Mouse (Mus musculus): ENCODE measurements around the gene Clspn. TPM values are rescaled to one million over a fixed set of nuclear protein-coding genes. Genes with fewer than 3 reads are reported as not detected.

The Clspn gene
- polyA plus RNA-seq (2012; rRNA removed) = 0.88 and 1.1 TPM in 2 replicates

GRCm38 (mm10) chr4:126556809-126557711 is at the start of gene Clspn:
Gene Clspn (plus strand): TSS chr4:126556935.
- no peak for TF ChIP-seq CTCF (IDR thresholded peaks at IDR 0.05; ENCODE audit: extremely low read depth, insufficient read depth, insufficient read length, insufficient replicate concordance)
- no peak within 1 kb of the TSS for H3K27ac ChIP-seq (ENCODE audit: insufficient read depth, low read length)
- 1% methylated on average over 54 of the region's 54 CpGs for WGBS

GRCm38 (mm10) chr4:126508110-126508899 is 48.4 kb upstream of the Clspn start:
- DNase-seq (ENCODE audit: low read depth in 1 of 2, low spot score in 2 of 2) = no peak
- peaks cover 3% of the 10 kb centered on the region; the same call in 1 of the 2 replicates for H3K36me3 ChIP-seq (ENCODE audit: control insufficient read depth, insufficient read depth, low read length)
- H3K27ac ChIP-seq (ENCODE audit: insufficient read depth, low read length) = no peak overlapping the region
- 86% methylated on average over 14 of the region's 14 CpGs for WGBS
- no peaks in the 10 kb centered on the region for H3K27me3 ChIP-seq (ENCODE audit: control insufficient read depth, insufficient read depth, low read length)
- H3K4me1 ChIP-seq (ENCODE audit: control insufficient read depth, insufficient read depth, insufficient read length) = no peaks in the 10 kb centered on the region
- TF ChIP-seq POLR2A (IDR thresholded peaks at IDR 0.05; ENCODE audit: low read depth, low read length) = no peak
- no peak for TF ChIP-seq CTCF (IDR thresholded peaks at IDR 0.05; ENCODE audit: extremely low read depth, insufficient read depth, insufficient read length, insufficient replicate concordance)
- no peak overlapping the region for H3K4me3 ChIP-seq (ENCODE audit: extremely low read depth, insufficient read depth, insufficient read length)

More at GRCm38 (mm10) chr4:126556809-126557711, at the start of gene Clspn:
- no peaks in the 10 kb centered on the region for H3K36me3 ChIP-seq (ENCODE audit: control insufficient read depth, insufficient read depth, low read length)
- no peaks in the 10 kb centered on the region for H3K27me3 ChIP-seq (ENCODE audit: control insufficient read depth, insufficient read depth, low read length)
- no peaks in the 10 kb centered on the region; the same call in 1 of the 2 replicates for H3K4me1 ChIP-seq (ENCODE audit: control insufficient read depth, insufficient read depth, insufficient read length)
- peak within 1 kb of the TSS; percentile 62 for H3K4me3 ChIP-seq (ENCODE audit: extremely low read depth, insufficient read depth, insufficient read length)
- peak; percentile 70 to 87 for DNase-seq (ENCODE audit: low read depth in 1 of 2, low spot score in 2 of 2)

- DNase-seq (ENCODE audit: low read depth in 1 of 2, low spot score in 2 of 2) = no peak
- H3K36me3 ChIP-seq (ENCODE audit: control insufficient read depth, insufficient read depth, low read length) = peaks cover 3% of the 10 kb centered on the region; the same call in 1 of the 2 replicates
- WGBS = 89% methylated on average over 2 of the region's 2 CpGs
- H3K27me3 ChIP-seq (ENCODE audit: control insufficient read depth, insufficient read depth, low read length) = no peaks in the 10 kb centered on the region
- no peak overlapping the region for H3K4me3 ChIP-seq (ENCODE audit: extremely low read depth, insufficient read depth, insufficient read length)
- H3K4me1 ChIP-seq (ENCODE audit: control insufficient read depth, insufficient read depth, insufficient read length) = no peaks in the 10 kb centered on the region
- no peak overlapping the region for H3K27ac ChIP-seq (ENCODE audit: insufficient read depth, low read length)
- no peak for TF ChIP-seq CTCF (IDR thresholded peaks at IDR 0.05; ENCODE audit: extremely low read depth, insufficient read depth, insufficient read length, insufficient replicate concordance)
- no peak for TF ChIP-seq POLR2A (IDR thresholded peaks at IDR 0.05; ENCODE audit: low read depth, low read length)
Measured at GRCm38 (mm10) chr4:126509072-126509471, 47.7 kb upstream of the Clspn start.

- Histone ChIP-seq H3K4me3 (ENCODE audit: extremely low read depth, insufficient read depth, insufficient read length) (no peak overlapping the region), H3K27me3 (ENCODE audit: control insufficient read depth, insufficient read depth, low read length) (no peaks in the 10 kb centered on the region), H3K4me1 (ENCODE audit: control insufficient read depth, insufficient read depth, insufficient read length) (no peaks in the 10 kb centered on the region), H3K36me3 (ENCODE audit: control insufficient read depth, insufficient read depth, low read length) (peaks cover 3% of the 10 kb centered on the region; the same call in 1 of the 2 replicates), H3K27ac (ENCODE audit: insufficient read depth, low read length) (no peak overlapping the region)
- no peak for DNase-seq (ENCODE audit: low read depth in 1 of 2, low spot score in 2 of 2)
- 91% methylated on average over 5 of the region's 5 CpGs for WGBS
- TF ChIP-seq POLR2A (IDR thresholded peaks at IDR 0.05; ENCODE audit: low read depth, low read length) = no peak
- TF ChIP-seq CTCF (IDR thresholded peaks at IDR 0.05; ENCODE audit: extremely low read depth, insufficient read depth, insufficient read length, insufficient replicate concordance) = no peak
Measured at GRCm38 (mm10) chr4:126511013-126511412, 45.7 kb upstream of the Clspn start.

GRCm38 (mm10) chr4:126512308-126513066 is 44.2 kb upstream of the Clspn start:
- no peak for DNase-seq (ENCODE audit: low read depth in 1 of 2, low spot score in 2 of 2)
- H3K27me3 ChIP-seq (ENCODE audit: control insufficient read depth, insufficient read depth, low read length) = no peaks in the 10 kb centered on the region
- no peak for TF ChIP-seq POLR2A (IDR thresholded peaks at IDR 0.05; ENCODE audit: low read depth, low read length)
- TF ChIP-seq CTCF (IDR thresholded peaks at IDR 0.05; ENCODE audit: extremely low read depth, insufficient read depth, insufficient read length, insufficient replicate concordance) = no peak
- no peak overlapping the region for H3K4me3 ChIP-seq (ENCODE audit: extremely low read depth, insufficient read depth, insufficient read length)
- no peaks in the 10 kb centered on the region for H3K4me1 ChIP-seq (ENCODE audit: control insufficient read depth, insufficient read depth, insufficient read length)
- 88% methylated on average over 6 of the region's 6 CpGs for WGBS
- no peaks in the 10 kb centered on the region for H3K36me3 ChIP-seq (ENCODE audit: control insufficient read depth, insufficient read depth, low read length)
- H3K27ac ChIP-seq (ENCODE audit: insufficient read depth, low read length) = no peak overlapping the region

GRCm38 (mm10) chr4:126526164-126526563 is 30.6 kb upstream of the Clspn start:
- Histone ChIP-seq H3K4me3 (ENCODE audit: extremely low read depth, insufficient read depth, insufficient read length) (no peak overlapping the region), H3K36me3 (ENCODE audit: control insufficient read depth, insufficient read depth, low read length) (0 out of 2 replicates have a peak, but pooled peaks cover 2% of the 10 kb centered on the region), H3K27ac (ENCODE audit: insufficient read depth, low read length) (no peak overlapping the region), H3K4me1 (ENCODE audit: control insufficient read depth, insufficient read depth, insufficient read length) (no peaks in the 10 kb centered on the region), H3K27me3 (ENCODE audit: control insufficient read depth, insufficient read depth, low read length) (no peaks in the 10 kb centered on the region)
- DNase-seq (ENCODE audit: low read depth in 1 of 2, low spot score in 2 of 2) = no peak
- TF ChIP-seq POLR2A (IDR thresholded peaks at IDR 0.05; ENCODE audit: low read depth, low read length) (no peak), CTCF (IDR thresholded peaks at IDR 0.05; ENCODE audit: extremely low read depth, insufficient read depth, insufficient read length, insufficient replicate concordance) (no peak)
- 87% methylated on average over 3 of the region's 3 CpGs for WGBS

Data from spleen, adult 2 months (tissue).